Comparison of ENCODE assay signal across 9 mouse cellular contexts in genomic region chr10:94129680-94130119, GRCm38 (mm10). TPM values are rescaled to one million over a fixed set of nuclear protein-coding genes. Genes with fewer than 3 reads are reported as not detected.
DNase-seq lines count a peak whose midpoint lies in the region; ATAC-seq lines count a peak whose summit lies in the region.
"Had no signal": no experiment of that assay in that cellular context is flagged by ENCODE, and none has a peak within 500 bp of the region (broad histone marks: within the 10 kb centered on the region; RNA-seq: fewer than 3 reads in every experiment).

No protein-coding gene starts in this region.

- no peaks in the 10 kb centered on the region for H3K27me3 ChIP-seq in heart, embryonic 13.5 days (replicated peaks)
- H3K27me3 ChIP-seq in heart, embryonic 12.5 days (replicated peaks), result no peaks in the 10 kb centered on the region
- no peaks in the 10 kb centered on the region for H3K27me3 ChIP-seq in midbrain, embryonic 14.5 days (ENCODE audit: control insufficient read depth, insufficient read depth, low read length)

- ATAC-seq in heart, embryonic 13.5 days (ENCODE audit: extremely low read depth, insufficient number of reproducible peaks, low FRiP score, low TSS enrichment), result no peak
- no peak for ATAC-seq in heart, embryonic 12.5 days (ENCODE audit: insufficient number of reproducible peaks, low FRiP score)
- peak; percentile 66; the same call in 1 of the 2 replicates for ATAC-seq in midbrain, embryonic 14.5 days (ENCODE audit: low FRiP score, low TSS enrichment)

- H3K4me3 ChIP-seq in heart, embryonic 13.5 days, result no peak overlapping the region
- H3K4me3 ChIP-seq in heart, embryonic 12.5 days, result no peak overlapping the region
- no peak overlapping the region for H3K4me3 ChIP-seq in midbrain, embryonic 14.5 days (replicated peaks; ENCODE audit: low read depth, low read length)

- H3K9ac ChIP-seq in heart, embryonic 13.5 days, result no peak overlapping the region
- no peak overlapping the region for H3K9ac ChIP-seq in heart, embryonic 12.5 days
- no peak overlapping the region for H3K9ac ChIP-seq in midbrain, embryonic 14.5 days (replicated peaks; ENCODE audit: low read length)

- peak; percentile 96 for DNase-seq in cerebellum, adult 9-11 months
- DNase-seq in heart, postnatal 4 days, result peak; percentile 66
- DNase-seq in layer of hippocampus, postnatal 36 days, result peak; percentile 77 to 84
- DNase-seq in midbrain, embryonic 14.5 days, result peak; percentile 76
- DNase-seq in yolk sac, embryonic 10.5 days (ENCODE audit: low spot score), result no peak
- no peak for DNase-seq in thymus, postnatal 4 days

- H3K36me3 ChIP-seq in heart, embryonic 13.5 days, result peaks cover 33% of the 10 kb centered on the region
- H3K36me3 ChIP-seq in heart, embryonic 12.5 days, result peaks cover 27% of the 10 kb centered on the region
- H3K36me3 ChIP-seq in midbrain, embryonic 14.5 days (ENCODE audit: control insufficient read depth, insufficient read depth, low read length), result no peaks in the 10 kb centered on the region

- H3K4me1 ChIP-seq in heart, embryonic 13.5 days, result peaks cover 12% of the 10 kb centered on the region; the same call in 1 of the 2 replicates
- H3K4me1 ChIP-seq in heart, embryonic 12.5 days (replicated peaks), result no peaks in the 10 kb centered on the region
- peaks cover 3% of the 10 kb centered on the region; the same call in 1 of the 2 replicates for H3K4me1 ChIP-seq in midbrain, embryonic 14.5 days (ENCODE audit: control insufficient read depth, insufficient read depth, low read length)

- 62% methylated on average over 9 of the region's 9 CpGs for WGBS in heart, embryonic 13.5 days
- 75% methylated on average over 9 of the region's 9 CpGs for WGBS in heart, embryonic 12.5 days
- whole genome bisulfite sequencing in midbrain, embryonic 14.5 days, result 34% methylated on average over 9 of the region's 9 CpGs

- no peaks in the 10 kb centered on the region for H3K9me3 ChIP-seq in heart, embryonic 13.5 days
- H3K9me3 ChIP-seq in heart, embryonic 12.5 days (replicated peaks), result no peaks in the 10 kb centered on the region
- no peaks in the 10 kb centered on the region for H3K9me3 ChIP-seq in midbrain, embryonic 14.5 days (ENCODE audit: control insufficient read depth, low read length)

- no peak overlapping the region for H3K4me2 ChIP-seq in heart, embryonic 13.5 days
- H3K4me2 ChIP-seq in heart, embryonic 12.5 days, result no peak overlapping the region
- H3K4me2 ChIP-seq in midbrain, embryonic 14.5 days (ENCODE audit: low read length), result no peak overlapping the region

- H3K27ac ChIP-seq in heart, embryonic 13.5 days (replicated peaks), result peak overlapping the region; percentile 2; the same call in 1 of the 2 replicates
- H3K27ac ChIP-seq in heart, embryonic 12.5 days (ENCODE audit: poor library complexity, severe bottlenecking), result no peak overlapping the region
- peak overlapping the region; percentile 33; the same call in 1 of the 2 replicates for H3K27ac ChIP-seq in midbrain, embryonic 14.5 days (replicated peaks; ENCODE audit: low read depth, low read length)
- H3K27ac ChIP-seq: macrophage had no signal

RNA-seq across cellular contexts. Expression of gene Nr2c1, which starts 18.1 kb away (rescaled TPM):
- polyA plus RNA-seq in heart, embryonic 13.5 days (2015; fragmentation: Nextera tagmentation; extraction: Ambion mirVana), result 5.7 and 6.0 TPM in 2 replicates
- 7.1 and 8.7 TPM in 2 replicates for polyA plus RNA-seq in heart, embryonic 12.5 days (2016; fragmentation: Nextera tagmentation; extraction: Ambion mirVana)
- 10 to 100 TPM; 10.2 to 10.7 TPM for total RNA-seq in heart, postnatal 4 days (2021)
- total RNA-seq in layer of hippocampus, postnatal 36 days (2021), result 1 to 10 TPM; 9.2 to 9.7 TPM
- polyA plus RNA-seq in midbrain, embryonic 14.5 days (2014; fragmentation: Nextera tagmentation; extraction: Ambion mirVana), result 7.3 and 8.6 TPM in 2 replicates

Comparison
In these comparisons a context has a peak if more than half of its experiments do, and no peak if none do; other contexts are left out.
1. DNase-seq: peak in cerebellum, adult 9-11 months (single experiment), heart, postnatal 4 days (single experiment), layer of hippocampus, postnatal 36 days (2 of 2) and midbrain, embryonic 14.5 days (single experiment); none in yolk sac, embryonic 10.5 days (single experiment) and thymus, postnatal 4 days (single experiment).